Mouse (Mus musculus): ENCODE measurements around the gene Npas3.

The Npas3 gene

DNA sequence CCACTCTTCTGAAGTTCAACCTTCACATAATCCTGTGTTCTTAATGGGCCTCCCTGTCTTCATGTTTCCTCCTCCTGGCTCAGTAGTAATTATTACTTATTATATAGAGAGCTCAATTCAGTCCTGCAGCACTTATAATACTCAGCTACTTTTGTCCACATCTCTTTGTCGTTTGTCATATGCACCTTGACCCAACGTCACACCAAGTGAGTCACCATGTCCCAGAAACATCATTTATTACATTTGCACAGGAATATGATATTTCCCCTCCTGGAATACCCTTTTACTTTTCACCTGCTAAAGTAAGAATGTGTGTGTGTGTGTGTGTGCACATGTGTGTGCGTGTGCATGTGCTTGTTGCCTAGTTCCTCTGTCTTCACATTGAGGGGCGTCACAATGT lies 161.2 kb downstream of the Npas3 start:
- no peak for DNase-seq (ENCODE audit: low spot score in 2 of 2)

DNA sequence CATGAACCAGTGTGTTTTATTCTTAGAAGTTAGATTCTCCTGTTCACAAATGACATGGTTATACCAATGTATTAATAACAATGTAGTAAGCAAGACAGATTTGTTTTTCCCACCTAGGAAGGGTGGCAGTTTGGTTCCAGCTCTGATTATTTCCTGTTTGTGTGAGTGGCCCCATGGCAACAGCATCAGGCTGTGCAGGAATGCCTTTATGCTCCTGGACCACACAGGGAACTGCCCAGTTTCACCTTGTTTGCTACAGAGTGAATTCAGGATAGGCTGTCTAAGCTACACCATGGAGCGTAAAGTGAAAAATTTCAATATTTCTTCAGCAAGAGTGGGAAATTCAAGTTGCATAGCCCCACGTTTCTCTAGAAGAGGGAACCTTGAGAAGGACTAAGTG lies 162.2 kb downstream of the Npas3 start:
- no peak for DNase-seq (ENCODE audit: low spot score in 2 of 2)

DNA sequence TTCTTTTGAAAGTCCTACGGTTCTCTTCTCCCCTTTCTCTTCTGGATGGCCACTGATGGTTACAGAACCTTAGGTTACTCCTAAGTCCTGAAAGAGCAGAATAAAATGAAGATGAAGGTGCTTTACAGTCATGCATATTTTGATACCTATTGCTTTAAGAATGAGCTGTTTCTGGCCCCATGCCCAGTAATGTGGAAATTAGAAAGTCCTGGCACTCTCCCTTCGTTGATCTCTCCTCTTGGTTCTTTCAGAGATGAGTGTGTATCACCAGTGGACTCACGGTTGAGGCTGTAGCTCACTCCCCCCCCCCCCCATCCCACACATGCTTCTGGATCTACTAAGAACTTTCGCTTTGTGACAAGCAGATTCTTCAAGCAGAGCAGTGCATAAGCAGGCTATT lies 167.6 kb downstream of the Npas3 start:
- no peak for DNase-seq (ENCODE audit: low spot score in 2 of 2)

DNA sequence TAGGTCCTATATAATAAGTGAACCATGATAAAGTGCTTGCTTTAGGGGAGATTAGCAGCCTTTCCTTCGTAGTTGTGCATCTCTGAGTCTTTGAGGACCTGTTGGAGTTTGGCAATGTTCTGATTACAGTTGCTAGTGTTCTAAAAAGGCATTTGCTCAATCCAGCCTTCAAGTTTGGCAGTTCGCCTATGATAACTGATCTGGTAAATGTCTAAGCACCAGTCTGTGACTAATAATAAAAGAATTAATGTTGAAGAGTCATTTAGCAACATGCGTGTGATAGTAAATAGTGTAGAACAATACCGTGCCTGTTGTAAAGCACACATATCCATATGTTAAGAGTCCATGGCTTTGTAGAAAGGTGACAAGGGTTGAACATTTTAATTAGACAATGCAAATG lies 173.2 kb downstream of the Npas3 start:
- DNase-seq (ENCODE audit: low spot score in 2 of 2) = no peak

DNA sequence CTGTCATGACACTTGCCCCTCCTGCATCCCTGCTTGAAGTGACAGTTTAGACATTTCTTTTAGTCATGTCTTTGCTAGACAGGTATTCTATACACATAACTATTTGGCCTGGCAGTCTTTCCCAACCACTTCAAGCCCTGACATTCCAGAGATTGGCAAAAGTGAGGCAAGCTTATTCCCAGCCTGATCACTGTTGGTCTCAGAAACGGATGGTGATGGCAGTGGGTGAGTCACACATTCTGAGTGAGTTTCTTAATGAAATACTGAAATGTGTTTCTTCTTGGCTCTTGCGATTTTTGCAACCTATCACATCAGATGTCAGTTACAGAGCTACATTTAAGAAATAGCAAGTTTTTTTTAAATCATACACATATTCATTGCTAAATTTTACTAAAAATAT lies 175.2 kb downstream of the Npas3 start:
- DNase-seq (ENCODE audit: low spot score in 2 of 2) = no peak

DNA sequence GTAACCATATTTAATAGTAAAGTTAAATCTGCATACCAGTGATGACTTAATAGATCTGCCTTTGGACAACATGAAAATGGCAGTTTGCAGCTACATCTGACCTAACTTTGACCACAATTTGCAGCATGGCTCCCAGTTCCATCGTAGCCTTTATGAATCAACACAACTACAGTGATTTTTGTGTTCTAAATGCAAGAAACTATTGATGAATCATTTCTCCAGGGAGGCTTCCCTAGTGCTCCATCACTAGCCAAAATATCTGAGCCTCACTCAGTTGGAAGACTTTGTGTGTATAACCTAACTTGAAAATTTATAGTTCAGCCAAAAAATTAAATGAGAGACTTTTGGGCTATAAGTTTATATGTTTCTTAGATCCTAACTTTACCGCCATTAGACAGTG lies 177.5 kb downstream of the Npas3 start:
- no peak for DNase-seq (ENCODE audit: low spot score in 2 of 2)

DNA sequence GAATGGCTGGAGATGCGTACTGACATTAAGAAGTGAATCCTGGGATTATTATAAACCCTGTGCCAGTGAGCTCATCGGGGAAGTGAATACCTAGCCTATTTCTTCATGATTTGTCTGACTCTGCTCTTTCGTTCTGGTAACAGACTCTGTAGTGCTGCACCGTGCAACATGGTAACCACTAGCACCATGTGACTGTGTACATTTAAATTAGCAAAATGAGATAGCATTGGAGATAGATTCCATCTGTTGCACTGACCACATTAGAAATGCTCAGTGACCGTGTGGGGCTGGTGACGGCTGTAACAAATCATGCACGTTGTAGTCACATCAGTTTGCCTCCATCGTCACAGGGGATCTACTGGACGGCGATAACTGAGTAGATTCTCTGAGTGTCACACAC lies 178.7 kb downstream of the Npas3 start:
- no peak for DNase-seq (ENCODE audit: low spot score in 2 of 2)

DNA sequence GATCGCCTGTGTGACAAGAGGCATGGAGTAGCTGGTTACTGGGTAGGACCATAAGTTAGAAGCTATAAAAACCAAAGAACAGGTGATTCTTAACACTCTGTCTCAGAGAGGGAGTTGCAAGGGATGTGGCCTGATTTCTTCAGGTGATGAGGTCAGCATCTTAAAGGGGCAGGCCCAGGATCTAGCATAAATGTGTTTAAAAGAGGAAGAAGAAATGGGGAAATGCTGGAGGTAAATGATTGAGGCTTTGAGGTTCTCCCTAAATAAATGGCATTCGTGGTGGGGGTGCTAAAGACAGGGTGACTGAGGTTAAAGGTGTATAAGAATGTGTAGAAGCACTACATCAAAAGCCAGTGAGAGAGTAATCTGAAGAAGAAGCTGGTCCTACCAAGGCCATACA lies 193.6 kb downstream of the Npas3 start:
- DNase-seq (ENCODE audit: low spot score in 2 of 2) = no peak

DNA sequence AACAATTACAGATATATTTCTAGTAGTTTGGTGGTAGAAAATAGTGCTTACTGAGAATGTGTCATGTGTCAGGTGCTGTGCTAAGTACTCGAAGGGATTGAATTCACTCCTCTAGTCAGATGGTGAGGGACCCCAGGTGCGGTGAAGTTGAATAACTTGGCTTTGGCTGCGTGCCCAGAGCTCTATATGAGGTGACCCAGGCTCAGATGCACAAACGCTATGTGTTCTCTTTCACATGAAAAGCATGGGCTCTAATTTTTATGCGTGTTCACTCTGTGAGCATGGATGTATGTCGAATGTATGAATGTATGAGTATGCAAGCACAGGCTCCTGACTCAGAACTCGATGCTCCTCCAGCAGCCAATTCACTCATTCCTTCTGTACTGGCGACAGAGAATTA lies 199.0 kb downstream of the Npas3 start:
- DNase-seq (ENCODE audit: low spot score in 2 of 2) = no peak

DNA sequence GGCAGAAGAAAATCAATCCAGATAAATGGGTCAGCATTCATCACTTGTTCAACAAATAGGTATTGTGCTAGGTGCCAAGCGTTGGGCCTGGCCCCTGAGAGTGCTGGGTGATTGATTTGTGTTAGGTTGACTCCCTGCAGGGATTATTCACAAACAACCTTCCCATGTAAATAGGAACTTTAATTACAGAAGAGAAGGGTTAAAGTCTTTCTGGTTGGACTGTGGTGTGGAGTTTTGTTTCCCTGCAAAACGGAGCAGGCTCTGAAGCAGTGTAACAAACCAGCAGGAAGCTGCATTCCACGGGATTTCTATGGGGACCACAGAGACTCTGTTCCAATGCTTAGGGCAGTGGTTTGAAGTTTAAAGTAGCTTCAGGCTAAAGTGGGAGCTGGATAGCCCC lies 199.6 kb downstream of the Npas3 start:
- peak in 1 of 2 experiments; percentile 4 for DNase-seq (ENCODE audit: low spot score in 2 of 2)

DNA sequence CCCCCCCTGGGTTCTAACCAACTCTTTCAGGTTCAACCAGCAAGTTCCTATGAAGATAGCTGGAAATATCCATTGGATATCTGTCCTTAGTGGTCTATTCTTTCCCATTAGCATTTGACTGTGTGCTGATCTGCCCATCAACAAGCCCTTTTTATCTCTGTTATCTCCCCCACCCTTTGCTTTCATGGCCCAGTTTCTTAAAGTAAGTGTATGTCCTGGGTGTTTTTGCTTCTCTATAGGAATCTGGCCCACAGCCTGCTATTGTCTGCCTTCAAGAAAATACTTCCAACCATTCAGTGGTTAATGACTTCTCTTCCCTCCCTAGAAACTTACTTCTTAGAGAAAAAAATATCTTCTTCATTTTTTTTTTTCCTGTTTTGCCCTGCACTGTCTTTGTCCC lies 219.1 kb downstream of the Npas3 start:
- no peak for DNase-seq (ENCODE audit: low spot score in 2 of 2)

DNA sequence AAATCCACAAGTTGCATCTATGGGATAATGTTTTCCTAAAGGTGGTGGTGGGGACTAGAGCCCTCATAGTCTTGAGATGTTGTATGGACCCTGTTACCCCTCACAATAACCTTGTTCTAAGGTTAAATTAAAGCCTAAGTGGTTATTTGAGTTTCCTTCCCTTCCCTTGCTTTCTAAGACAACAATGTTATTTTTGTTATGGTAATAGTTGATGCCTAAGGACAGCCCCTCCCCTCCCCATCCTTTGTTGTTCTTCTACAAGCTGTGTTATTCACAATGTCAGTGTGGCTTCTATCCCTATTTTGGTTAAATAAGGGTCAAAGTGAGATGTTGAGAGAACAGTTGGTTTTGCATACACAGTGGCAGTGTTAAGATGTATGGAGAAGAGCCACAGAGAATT lies 226.0 kb downstream of the Npas3 start:
- no peak for DNase-seq (ENCODE audit: low spot score in 2 of 2)

DNA sequence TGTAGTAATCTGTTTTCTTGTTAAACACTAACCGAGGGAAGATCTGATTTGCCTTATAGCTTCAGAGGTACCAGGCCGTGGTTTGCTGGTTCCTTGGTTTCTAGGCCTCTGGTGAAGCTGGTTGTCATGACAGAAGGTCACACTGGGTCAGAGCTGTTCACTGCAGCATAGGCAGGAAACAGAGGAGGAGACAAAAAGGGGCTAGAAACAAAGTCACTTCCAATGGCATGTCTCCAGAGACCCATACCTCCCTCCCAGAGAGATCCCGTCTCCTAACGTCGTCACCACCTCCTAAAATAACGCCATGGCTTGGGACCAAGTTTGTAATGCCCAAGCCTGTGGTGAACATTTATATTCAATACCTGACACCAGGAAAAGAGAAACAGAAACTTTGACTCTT lies 236.4 kb downstream of the Npas3 start:
- no peak for DNase-seq (ENCODE audit: low spot score in 2 of 2)

DNA sequence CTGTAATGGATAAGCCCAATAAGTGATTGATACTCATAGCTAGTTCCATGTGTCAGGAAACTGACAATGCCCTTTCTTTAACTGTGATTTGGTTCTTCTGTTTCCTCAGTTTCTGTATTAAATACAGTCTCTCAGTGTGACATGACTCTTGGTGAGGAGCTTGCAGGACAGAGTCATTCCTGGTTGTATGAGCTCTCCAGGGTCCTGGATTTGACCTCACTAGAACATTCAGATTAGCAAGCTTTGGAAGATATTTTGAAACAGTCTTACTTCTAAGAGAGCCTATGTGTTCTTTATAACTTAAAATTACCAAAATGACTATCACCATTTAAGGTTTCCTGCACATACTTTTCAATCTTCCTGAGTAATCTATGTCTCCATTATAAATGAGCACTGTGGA lies 247.9 kb downstream of the Npas3 start:
- DNase-seq (ENCODE audit: low spot score in 2 of 2) = no peak

DNA sequence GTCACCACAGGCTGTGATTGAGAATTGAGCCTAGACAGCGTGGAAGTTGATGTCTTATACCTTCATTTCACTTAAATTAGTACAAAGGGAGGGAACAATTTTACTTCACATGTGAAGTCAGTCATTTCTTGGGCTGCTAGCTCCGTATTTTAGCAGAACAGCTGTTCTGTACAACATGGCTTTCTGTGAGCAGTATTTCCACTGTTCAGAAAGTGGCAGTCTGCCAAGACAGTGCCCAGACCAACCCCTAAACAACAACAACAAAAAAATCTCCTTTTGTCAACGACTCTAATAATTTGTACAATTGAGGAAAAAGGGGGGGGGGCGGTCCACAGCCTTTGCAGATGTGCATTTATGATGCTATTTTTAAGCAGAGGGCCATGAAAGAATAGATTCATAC lies 266.4 kb downstream of the Npas3 start:
- DNase-seq (ENCODE audit: low spot score in 2 of 2) = no peak

DNA sequence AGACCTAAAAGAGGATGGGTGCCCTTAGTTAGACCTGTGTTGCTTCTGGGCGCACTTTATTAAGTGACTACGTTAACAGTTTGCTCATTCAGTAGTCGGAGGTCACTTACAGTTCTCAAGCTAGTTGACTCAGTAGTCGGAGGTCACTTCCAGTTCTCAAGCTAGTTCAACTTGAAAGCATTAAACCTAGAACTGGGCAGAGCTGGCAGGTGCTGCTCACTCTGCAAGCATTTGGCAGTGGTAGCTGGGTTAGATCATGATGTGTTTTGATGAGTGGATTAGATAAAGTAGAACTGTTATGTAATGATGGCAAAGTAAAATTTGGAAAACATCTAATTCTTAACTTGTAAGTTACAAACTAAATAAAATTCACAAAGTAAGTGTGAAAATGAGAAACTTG lies 271.1 kb downstream of the Npas3 start:
- DNase-seq (ENCODE audit: low spot score in 2 of 2) = no peak

DNA sequence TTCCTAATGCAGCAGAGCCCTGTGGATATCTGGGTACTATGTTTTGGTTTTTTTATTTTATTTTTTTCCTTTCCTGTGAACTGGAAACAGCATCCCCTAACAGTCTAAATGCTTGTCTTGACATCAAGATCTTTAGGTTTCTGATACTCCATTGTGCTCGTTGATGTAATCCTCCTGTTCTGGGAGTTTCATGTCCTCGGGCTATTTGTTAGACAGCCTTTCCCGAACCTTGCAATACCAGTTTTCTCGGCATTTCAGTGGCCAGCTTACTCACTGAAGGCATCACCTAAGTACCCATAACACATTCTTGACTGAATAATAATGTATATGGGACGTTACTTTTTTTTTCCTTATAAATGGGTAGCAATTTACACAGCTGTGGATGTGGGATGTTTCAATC lies 274.2 kb downstream of the Npas3 start:
- no peak for DNase-seq (ENCODE audit: low spot score in 2 of 2)

DNA sequence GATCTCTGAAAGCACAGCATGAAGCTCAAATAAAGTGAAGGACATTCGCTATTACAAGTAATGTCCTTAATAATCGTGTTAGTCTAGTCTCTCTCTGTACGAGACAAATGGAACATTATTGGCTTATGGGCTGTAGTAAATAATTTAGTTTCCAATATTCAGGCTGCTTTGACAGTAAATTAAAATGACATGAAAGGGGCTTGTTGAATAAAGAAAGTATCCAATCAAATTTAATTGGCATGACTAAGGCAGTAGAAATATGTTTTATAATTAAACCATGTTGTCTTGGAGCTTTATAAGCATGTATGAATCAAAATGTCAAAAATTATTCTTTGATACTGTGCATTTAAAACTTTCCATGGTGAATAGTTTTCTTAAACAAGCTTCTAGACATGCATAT lies 278.6 kb downstream of the Npas3 start:
- no peak for DNase-seq (ENCODE audit: low spot score in 2 of 2)

DNA sequence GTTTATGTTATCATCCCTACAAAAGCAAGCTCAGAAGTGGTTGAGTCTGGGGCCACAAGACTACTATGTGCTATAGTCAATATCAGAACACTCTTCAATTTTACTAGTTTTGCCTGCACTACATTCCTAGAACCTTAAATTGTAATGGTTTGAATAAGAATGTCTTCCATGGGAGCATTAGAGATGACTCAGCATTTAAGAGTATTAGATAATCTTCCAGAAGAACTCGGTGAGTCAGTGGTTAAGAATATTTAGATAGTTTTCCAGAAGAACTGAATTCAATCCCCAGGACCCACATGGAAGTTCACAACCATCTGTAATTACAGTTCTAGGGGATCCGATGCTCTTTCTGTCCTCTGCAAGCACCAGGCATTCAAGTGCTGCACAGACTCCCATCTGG lies 280.9 kb downstream of the Npas3 start:
- no peak for DNase-seq (ENCODE audit: low spot score in 2 of 2)

DNA sequence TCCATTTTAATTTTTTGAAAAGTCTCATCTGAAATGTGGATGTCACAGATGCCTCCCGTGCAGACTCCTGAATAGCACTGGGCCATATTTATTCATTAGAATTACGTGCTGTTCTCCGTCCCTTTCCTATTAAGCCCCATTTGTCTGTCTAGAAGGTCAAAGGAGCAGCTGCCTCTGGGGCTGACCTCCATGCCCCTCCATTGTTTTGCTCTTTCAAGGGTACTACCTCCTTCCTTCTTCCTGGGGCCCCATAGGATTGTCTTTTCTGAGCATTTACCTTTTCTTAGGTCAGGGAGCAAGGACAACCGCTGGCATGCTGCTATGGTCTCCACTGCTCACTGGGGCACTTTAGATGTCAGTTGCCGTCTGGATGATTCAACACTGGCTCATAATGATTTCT lies 288.3 kb downstream of the Npas3 start:
- no peak for DNase-seq (ENCODE audit: low spot score in 2 of 2)

DNA sequence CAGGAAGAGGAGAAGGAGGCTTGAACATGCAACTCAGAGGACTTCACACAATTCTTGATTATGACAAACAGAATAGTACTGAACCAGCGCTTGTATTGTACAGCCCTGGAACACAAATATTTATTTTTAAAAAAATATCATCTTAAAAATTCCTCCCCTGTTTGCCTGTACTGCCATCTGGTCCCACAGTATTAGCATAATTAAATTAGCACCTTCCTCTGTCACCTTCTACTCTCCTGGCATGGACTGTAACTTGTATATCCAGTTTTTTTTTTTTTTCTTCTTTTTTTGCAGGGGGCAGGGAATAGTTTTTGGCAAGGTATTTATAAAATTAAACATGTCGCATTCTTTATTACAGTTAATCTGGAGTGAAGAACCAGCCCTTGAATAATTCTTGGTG lies 307.9 kb downstream of the Npas3 start:
- no peak for DNase-seq (ENCODE audit: low spot score in 2 of 2)

DNA sequence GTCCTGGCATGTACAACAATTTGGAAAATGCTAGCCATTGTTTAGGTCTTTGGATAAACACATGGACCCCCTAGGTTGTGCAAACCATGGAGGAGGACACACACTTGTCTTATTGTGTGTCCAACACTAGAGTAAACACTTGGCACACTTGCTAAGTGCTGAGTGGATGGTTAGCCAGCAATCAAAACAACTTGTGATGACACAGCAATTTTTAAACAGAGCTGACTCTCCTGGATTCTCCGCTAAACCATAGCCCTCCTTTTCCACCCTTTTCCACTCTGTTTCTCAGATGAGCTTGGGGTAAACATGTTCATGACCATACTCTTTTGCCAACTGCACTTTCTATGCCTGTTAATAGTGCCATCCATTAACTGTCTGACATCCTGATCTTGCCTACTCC lies 309.8 kb downstream of the Npas3 start:
- DNase-seq (ENCODE audit: low spot score in 2 of 2) = no peak

DNA sequence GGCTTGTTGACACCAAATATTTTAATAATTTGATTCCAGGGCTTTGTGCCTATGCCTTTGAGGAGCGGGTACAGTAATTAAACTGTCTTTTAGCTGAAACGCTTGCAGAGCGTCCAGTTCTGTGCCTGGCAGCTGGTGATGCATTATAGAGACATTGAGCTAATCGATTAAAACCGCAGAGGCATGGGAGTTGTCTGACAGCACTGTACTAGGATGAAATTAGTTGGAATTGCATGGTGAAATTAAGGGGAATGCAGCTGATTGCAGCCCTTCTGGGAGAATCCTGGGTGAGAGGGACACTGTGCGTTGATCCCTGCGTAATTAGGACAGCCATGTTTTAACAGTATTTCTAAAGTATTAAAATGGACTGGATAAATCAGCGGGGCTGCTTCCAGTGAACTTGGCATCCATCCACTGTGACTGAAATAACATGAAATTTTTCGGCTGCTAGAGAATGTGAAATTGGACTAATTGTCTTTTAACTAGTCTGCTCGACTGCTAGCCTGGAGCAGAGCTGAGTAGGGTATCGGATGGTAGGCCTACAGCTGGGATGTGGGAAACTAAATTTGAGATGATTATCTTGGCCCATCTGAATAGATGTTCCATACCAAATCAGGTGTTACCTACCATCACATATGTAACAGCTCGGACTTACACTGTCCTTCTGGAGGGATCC lies 318.4 kb downstream of the Npas3 start:
- no peak for DNase-seq (ENCODE audit: low spot score in 2 of 2)

DNA sequence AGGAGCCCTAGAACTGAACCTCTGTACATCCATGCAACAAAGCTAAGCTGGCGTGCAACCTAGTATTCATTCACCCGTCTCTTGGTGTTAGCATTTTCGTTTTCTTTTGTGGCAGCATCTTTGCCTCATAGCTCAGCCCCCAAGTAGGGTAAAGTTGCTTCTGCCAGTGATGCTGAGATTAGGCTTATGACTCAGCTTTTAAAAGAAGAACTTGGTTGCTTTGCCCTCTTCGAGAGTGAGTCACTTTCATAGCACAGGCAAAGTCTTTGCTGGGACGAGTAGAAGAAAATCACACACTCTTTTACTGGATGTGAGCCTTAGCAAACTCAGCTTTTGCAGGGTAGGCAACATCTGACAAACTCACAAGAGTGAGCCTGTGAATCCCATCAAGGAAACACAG lies 332.7 kb downstream of the Npas3 start:
- DNase-seq (ENCODE audit: low spot score in 2 of 2) = no peak

DNA sequence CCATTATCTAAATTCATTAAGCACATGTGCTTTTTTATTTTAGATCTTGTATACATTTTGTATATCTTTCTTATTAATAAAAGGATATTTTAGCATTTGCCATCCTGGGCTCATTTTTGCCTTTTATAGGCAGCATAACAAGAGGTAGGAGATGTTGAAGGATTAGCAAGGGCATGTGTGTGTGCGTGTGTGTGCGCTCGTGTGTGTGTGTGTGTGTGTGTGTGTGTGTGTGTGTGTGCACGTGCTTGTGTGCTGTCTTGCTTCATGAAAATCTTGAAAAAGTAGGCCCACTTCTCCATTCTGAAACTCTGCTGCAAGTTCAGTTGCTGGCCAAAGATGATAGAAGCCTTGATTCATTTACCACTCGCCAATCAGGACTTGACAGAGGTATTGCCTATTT lies 338.8 kb downstream of the Npas3 start:
- no peak for DNase-seq (ENCODE audit: low spot score in 2 of 2)

All from right cerebral cortex, postnatal 36 days (tissue).